Mouse (Mus musculus) hindbrain, embryonic 14.5 days (tissue): ENCODE measurements around the gene Gm3625. TPM values are rescaled to one million over a fixed set of nuclear protein-coding genes. Genes with fewer than 3 reads are reported as not detected.

Experiments used
- ATAC-seq: fragments of 200-750 bp; cut with Nextera tagmentation; 2 replicates; pipeline ENCODE4 v1.8.0; 2017; ENCODE audit warnings: moderate number of reproducible peaks, mild to moderate bottlenecking, moderate TSS enrichment, moderate library complexity; ENCODE audit not compliant: low FRiP score
- DNase-seq: peaks from one replicate; pipeline ENCODE4 v3.0.0-alpha.2; 2015; ENCODE audit warnings: low spot score
- H3K27ac ChIP-seq: fragments of 300-500 bp; sonication (generic); 2 replicates; pipeline ENCODE4 v1.5.1; 2014; ENCODE audit warnings: mild to moderate bottlenecking, moderate library complexity
- H3K27me3 ChIP-seq: fragments of 300-500 bp; sonication (generic); 2 replicates; pipeline ENCODE4 v1.6.1; 2014; ENCODE audit warnings: mild to moderate bottlenecking, low read length, mixed read lengths; ENCODE audit not compliant: control insufficient read depth, insufficient read depth
- H3K36me3 ChIP-seq: fragments of 300-500 bp; sonication (generic); replicated peaks from 2 replicates; pipeline ENCODE4 v1.6.1; 2014; ENCODE audit not compliant: control insufficient read depth, insufficient read depth
- H3K4me1 ChIP-seq: fragments of 300-500 bp; sonication (generic); replicated peaks from 2 replicates; pipeline ENCODE4 v1.6.1; 2014; ENCODE audit warnings: antibody characterized with exemption, low read length, mixed read lengths; ENCODE audit not compliant: control insufficient read depth, insufficient read depth
- H3K4me2 ChIP-seq: fragments of 300-500 bp; sonication (generic); replicated peaks from 2 replicates; pipeline ENCODE4 v1.6.1; 2014; ENCODE audit warnings: mild to moderate bottlenecking, moderate library complexity
- H3K4me3 ChIP-seq: fragments of 300-500 bp; sonication (generic); replicated peaks from 2 replicates; pipeline ENCODE4 v1.5.1; 2014; ENCODE audit warnings: mild to moderate bottlenecking, low read length
- H3K9ac ChIP-seq: fragments of 300-500 bp; sonication (generic); 2 replicates; pipeline ENCODE4 v1.6.1; 2014
- H3K9me3 ChIP-seq: fragments of 300-500 bp; sonication (generic); 2 replicates; pipeline ENCODE4 v1.6.1; 2016; ENCODE audit warnings: low read length; ENCODE audit not compliant: control insufficient read depth
- WGBS: fragments of 180-500 bp; shearing (Covaris S2); extraction: QIAGEN DNeasy Blood & Tissue Kit; methylation state at CpG from one replicate; pipeline ENCODE4 v1.1.7; 2014; 5-methylcytosine and 5-hydroxymethylcytosine counted together
- polyA plus RNA-seq: library from polyadenylated mRNA; unstranded; fragments of >200 nt; fragmentation: Nextera tagmentation; extraction: Ambion mirVana; gene quantifications from 2 replicates; pipeline ENCODE4 v1.2.1, GENCODE M21; 2014

Gm3625 gene
- polyA plus RNA-seq, result not detected in 2 replicates

GRCm38 (mm10) chr12:4592541-4593165 lies at the start of gene Gm3625, which contains the start of gene Itsn2:
Gene Gm3625 (minus strand): TSS chr12:4592927.
Gene Itsn2 (plus strand): TSS chr12:4592638.
- no peaks in the 10 kb centered on the region for H3K36me3 ChIP-seq
- H3K27ac ChIP-seq, result peak within 1 kb of the TSS; percentile 55; the same call in 1 of the 2 replicates
- peak within 1 kb of the TSS; percentile 86 for H3K9ac ChIP-seq
- ATAC-seq, result peak; percentile 91
- under 1% methylated on average over 47 of the region's 49 CpGs for WGBS
- peaks cover 6% of the 10 kb centered on the region; the same call in 1 of the 2 replicates for H3K4me1 ChIP-seq
- no peaks in the 10 kb centered on the region for H3K9me3 ChIP-seq
- H3K4me2 ChIP-seq, result peak within 1 kb of the TSS; percentile 64
- peak within 1 kb of the TSS; percentile 56 for H3K4me3 ChIP-seq
- peak; percentile 66 for DNase-seq
- no peaks in the 10 kb centered on the region for H3K27me3 ChIP-seq

GRCm38 (mm10) chr12:4640737-4641136 lies 48.0 kb upstream of the Gm3625 start:
- no peak for ATAC-seq
- Histone ChIP-seq H3K27me3 (no peaks in the 10 kb centered on the region), H3K9ac (no peak overlapping the region), H3K4me3 (no peak overlapping the region), H3K4me2 (no peak overlapping the region), H3K9me3 (no peaks in the 10 kb centered on the region), H3K36me3 (peaks cover 40% of the 10 kb centered on the region), H3K27ac (no peak overlapping the region), H3K4me1 (no peaks in the 10 kb centered on the region)
- no peak for DNase-seq
- 92% methylated on average over 1 of the region's 1 CpGs for WGBS

GRCm38 (mm10) chr12:4638438-4638837 lies 45.7 kb upstream of the Gm3625 start:
- peaks cover 51% of the 10 kb centered on the region for H3K36me3 ChIP-seq
- no peak for ATAC-seq
- H3K27me3 ChIP-seq, result no peaks in the 10 kb centered on the region
- no peak overlapping the region for H3K27ac ChIP-seq
- no peak for DNase-seq
- WGBS, result 87% methylated on average over 1 of the region's 1 CpGs
- H3K4me2 ChIP-seq, result no peak overlapping the region
- no peak overlapping the region for H3K4me3 ChIP-seq
- H3K9ac ChIP-seq, result no peak overlapping the region
- H3K4me1 ChIP-seq, result no peaks in the 10 kb centered on the region
- H3K9me3 ChIP-seq, result no peaks in the 10 kb centered on the region

GRCm38 (mm10) chr12:4632957-4633356 lies 40.2 kb upstream of the Gm3625 start:
- Histone ChIP-seq H3K36me3 (peaks cover 67% of the 10 kb centered on the region), H3K27ac (no peak overlapping the region), H3K27me3 (no peaks in the 10 kb centered on the region), H3K9ac (no peak overlapping the region), H3K4me1 (no peaks in the 10 kb centered on the region), H3K9me3 (no peaks in the 10 kb centered on the region), H3K4me2 (no peak overlapping the region), H3K4me3 (no peak overlapping the region)
- no peak for DNase-seq
- ATAC-seq, result no peak
- WGBS, result 82% methylated on average over 8 of the region's 8 CpGs

- Histone ChIP-seq H3K27ac (no peak overlapping the region), H3K4me1 (no peaks in the 10 kb centered on the region), H3K4me3 (no peak overlapping the region), H3K9me3 (no peaks in the 10 kb centered on the region), H3K27me3 (no peaks in the 10 kb centered on the region), H3K4me2 (no peak overlapping the region), H3K9ac (no peak overlapping the region), H3K36me3 (peaks cover 1% of the 10 kb centered on the region; the same call in 1 of the 2 replicates)
- WGBS, result 68% methylated on average over 1 of the region's 1 CpGs
- ATAC-seq (no peak), DNase-seq (no peak)
Observed at GRCm38 (mm10) chr12:4624201-4624600, 31.5 kb upstream of the Gm3625 start.

GRCm38 (mm10) chr12:4614722-4615121 lies 22.0 kb upstream of the Gm3625 start:
- Histone ChIP-seq H3K4me3 (no peak overlapping the region), H3K36me3 (no peaks in the 10 kb centered on the region), H3K4me2 (no peak overlapping the region), H3K4me1 (no peaks in the 10 kb centered on the region), H3K27me3 (no peaks in the 10 kb centered on the region), H3K27ac (no peak overlapping the region), H3K9me3 (no peaks in the 10 kb centered on the region), H3K9ac (no peak overlapping the region)
- 80% methylated on average over 2 of the region's 2 CpGs for WGBS
- no peak for ATAC-seq
- no peak for DNase-seq

- 62% methylated on average over 3 of the region's 3 CpGs for WGBS
- ATAC-seq, result no peak
- DNase-seq, result no peak
- Histone ChIP-seq H3K9me3 (no peaks in the 10 kb centered on the region), H3K9ac (no peak overlapping the region), H3K4me3 (no peak overlapping the region), H3K4me2 (no peak overlapping the region), H3K27me3 (no peaks in the 10 kb centered on the region), H3K4me1 (0 out of 2 replicates have a peak, but pooled peaks cover 4% of the 10 kb centered on the region), H3K36me3 (no peaks in the 10 kb centered on the region), H3K27ac (no peak overlapping the region)
Observed at GRCm38 (mm10) chr12:4606625-4607024, 13.9 kb upstream of the Gm3625 start.

- ATAC-seq, result no peak
- DNase-seq, result no peak
- no peaks in the 10 kb centered on the region for H3K36me3 ChIP-seq
- no peak overlapping the region for H3K9ac ChIP-seq
- H3K4me2 ChIP-seq, result no peak overlapping the region
- H3K9me3 ChIP-seq, result no peaks in the 10 kb centered on the region
- 77% methylated on average over 4 of the region's 4 CpGs for WGBS
- H3K27me3 ChIP-seq, result no peaks in the 10 kb centered on the region
- H3K4me1 ChIP-seq, result no peaks in the 10 kb centered on the region
- no peak overlapping the region for H3K4me3 ChIP-seq
- no peak overlapping the region for H3K27ac ChIP-seq
Observed at GRCm38 (mm10) chr12:4599713-4600112, 7.0 kb upstream of the Gm3625 start.

- H3K4me2 ChIP-seq, result no peak overlapping the region
- whole genome bisulfite sequencing, result 64% methylated on average over 8 of the region's 8 CpGs
Observed at GRCm38 (mm10) chr12:4598666-4599428, 6.1 kb upstream of the Gm3625 start.

More at GRCm38 (mm10) chr12:4598666-4599428, 6.1 kb upstream of the Gm3625 start:
- no peak overlapping the region for H3K9ac ChIP-seq
- DNase-seq (no peak), ATAC-seq (no peak)
- H3K27ac ChIP-seq, result no peak overlapping the region
- H3K4me3 ChIP-seq, result no peak overlapping the region
- no peaks in the 10 kb centered on the region for H3K9me3 ChIP-seq
- H3K36me3 ChIP-seq, result no peaks in the 10 kb centered on the region
- no peaks in the 10 kb centered on the region for H3K27me3 ChIP-seq
- H3K4me1 ChIP-seq, result peaks cover 3% of the 10 kb centered on the region; the same call in 1 of the 2 replicates
